Mouse (Mus musculus) midbrain, embryonic 11.5 days (tissue): Measurements from ENCODE around the gene Sorbs1. TPM values are rescaled to one million over a fixed set of nuclear protein-coding genes. Genes with fewer than 3 reads are reported as not detected.

Source experiments
- ATAC-seq: fragments of 200-750 bp; cut with Nextera tagmentation; 2 replicates; pipeline ENCODE4 v1.8.0; 2017; ENCODE audit warnings: moderate TSS enrichment, moderate library complexity; ENCODE audit not compliant: low FRiP score
- DNase-seq: peaks from one replicate; pipeline ENCODE4 v3.0.0; 2015; ENCODE audit warnings: low spot score; ENCODE audit errors: missing footprints
- H3K27ac ChIP-seq: fragments of 300-500 bp; sonication (generic); 2 replicates; pipeline ENCODE4 v1.5.1; 2014; ENCODE audit warnings: low read depth, low read length
- H3K27me3 ChIP-seq: fragments of 300-500 bp; sonication (generic); 2 replicates; pipeline ENCODE4 v1.6.1; 2014; ENCODE audit warnings: mild to moderate bottlenecking, low read length, moderate library complexity, mixed read lengths; ENCODE audit not compliant: control insufficient read depth, insufficient read depth
- H3K36me3 ChIP-seq: fragments of 300-500 bp; sonication (generic); 2 replicates; pipeline ENCODE4 v1.6.1; 2014; ENCODE audit warnings: mild to moderate bottlenecking, low read length, moderate library complexity, mixed read lengths; ENCODE audit not compliant: control insufficient read depth, insufficient read depth
- H3K4me1 ChIP-seq: fragments of 300-500 bp; sonication (generic); 2 replicates; pipeline ENCODE4 v1.6.1; 2014; ENCODE audit warnings: low read length; ENCODE audit not compliant: control insufficient read depth, insufficient read depth
- H3K4me2 ChIP-seq: fragments of 300-500 bp; sonication (generic); 2 replicates; pipeline ENCODE4 v1.6.1; 2014; ENCODE audit warnings: mild to moderate bottlenecking, moderate library complexity
- H3K4me3 ChIP-seq: fragments of 300-500 bp; sonication (generic); 2 replicates; pipeline ENCODE4 v1.5.1; 2014; ENCODE audit warnings: low read depth, low read length
- H3K9ac ChIP-seq: fragments of 300-500 bp; sonication (generic); 2 replicates; pipeline ENCODE4 v1.6.1; 2014; ENCODE audit warnings: low read length
- H3K9me3 ChIP-seq: fragments of 300-500 bp; sonication (generic); 2 replicates; pipeline ENCODE4 v1.6.1; 2016; ENCODE audit warnings: low read length; ENCODE audit not compliant: control insufficient read depth
- WGBS: fragments of 180-500 bp; shearing (Covaris S2); extraction: QIAGEN DNeasy Blood & Tissue Kit; methylation state at CpG from one replicate; pipeline ENCODE4 v1.1.7; 2014; 5-methylcytosine and 5-hydroxymethylcytosine counted together
- polyA plus RNA-seq: library from polyadenylated mRNA; unstranded; fragments of >200 nt; fragmentation: Nextera tagmentation; extraction: Ambion mirVana; gene quantifications from 2 replicates; pipeline ENCODE4 v1.2.1, GENCODE M21; 2014

The Sorbs1 gene
- polyA plus RNA-seq, 1 experiment from 2014 or later, result 61.0 TPM

- Histone ChIP-seq H3K36me3 (no peaks in the 10 kb centered on the region), H3K4me3 (no peak overlapping the region), H3K27ac (no peak overlapping the region), H3K4me1 (no peaks in the 10 kb centered on the region), H3K9me3 (no peaks in the 10 kb centered on the region), H3K9ac (no peak overlapping the region), H3K27me3 (no peaks in the 10 kb centered on the region), H3K4me2 (no peak overlapping the region)
- WGBS, result 87% methylated on average over 2 of the region's 2 CpGs
- no peak for DNase-seq
- no peak for ATAC-seq
Measured at GRCm38 (mm10) chr19:40407186-40407585, 106.4 kb downstream of the Sorbs1 start.

DNA sequence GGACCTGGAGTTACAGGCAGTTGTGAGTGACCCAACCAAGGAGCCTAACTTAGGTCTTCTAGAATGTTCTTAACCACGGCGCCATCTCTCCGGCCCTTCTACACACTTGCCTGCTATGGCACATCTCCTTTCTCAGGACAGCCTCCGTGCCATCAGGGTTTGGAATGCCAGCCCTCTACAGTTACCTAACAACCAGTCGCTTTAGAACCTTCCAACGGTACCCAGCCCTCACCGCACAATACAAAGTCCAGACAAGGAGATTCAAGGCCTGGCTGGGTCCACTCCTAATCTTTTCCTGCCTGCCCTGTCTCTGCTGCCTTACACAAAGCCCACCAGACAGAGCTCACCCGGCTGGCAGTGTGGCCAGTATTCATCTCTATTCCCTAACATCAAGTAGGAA is 106.9 kb downstream of the Sorbs1 start:
- ATAC-seq (no peak), DNase-seq (no peak)
- Histone ChIP-seq H3K9ac (no peak overlapping the region), H3K36me3 (no peaks in the 10 kb centered on the region), H3K27me3 (no peaks in the 10 kb centered on the region), H3K4me1 (no peaks in the 10 kb centered on the region), H3K4me3 (no peak overlapping the region), H3K4me2 (no peak overlapping the region), H3K27ac (no peak overlapping the region), H3K9me3 (no peaks in the 10 kb centered on the region)
- WGBS, result 94% methylated on average over 8 of the region's 8 CpGs

- H3K9me3 ChIP-seq, result no peaks in the 10 kb centered on the region
- no peak overlapping the region for H3K9ac ChIP-seq
- H3K27ac ChIP-seq, result no peak overlapping the region
- no peaks in the 10 kb centered on the region for H3K27me3 ChIP-seq
- no peak overlapping the region for H3K4me3 ChIP-seq
- ATAC-seq (no peak), DNase-seq (no peak)
- 78% methylated on average over 11 of the region's 11 CpGs for WGBS
- H3K36me3 ChIP-seq, result no peaks in the 10 kb centered on the region
- H3K4me1 ChIP-seq, result no peaks in the 10 kb centered on the region
- H3K4me2 ChIP-seq, result no peak overlapping the region
Measured at GRCm38 (mm10) chr19:40405808-40406207, 107.8 kb downstream of the Sorbs1 start.

DNA sequence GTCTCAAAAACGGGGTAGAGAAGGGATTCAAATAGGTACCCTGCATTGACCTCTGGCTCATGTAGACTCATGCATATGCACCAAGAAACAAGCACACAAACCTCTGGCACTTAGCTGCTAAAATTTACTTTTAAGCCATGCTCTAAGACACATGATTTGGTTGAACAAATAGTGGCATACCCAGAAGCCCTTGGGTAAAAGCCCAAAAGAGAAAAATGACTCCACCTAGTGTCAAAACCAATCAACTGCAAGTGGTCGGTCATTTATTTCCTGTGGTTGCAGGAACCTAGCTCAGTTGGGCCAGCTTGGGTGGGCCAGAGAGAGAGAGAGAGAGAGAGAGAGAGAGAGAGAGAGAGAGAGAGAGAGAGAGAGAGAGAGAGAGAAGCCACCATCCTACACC is 109.0 kb downstream of the Sorbs1 start:
- WGBS, result 84% methylated on average over 2 of the region's 2 CpGs
- H3K27ac ChIP-seq, result no peak overlapping the region
- H3K4me1 ChIP-seq, result no peaks in the 10 kb centered on the region
- H3K9ac ChIP-seq, result no peak overlapping the region
- no peaks in the 10 kb centered on the region for H3K36me3 ChIP-seq
- ATAC-seq (no peak), DNase-seq (no peak)
- no peak overlapping the region for H3K4me2 ChIP-seq
- no peaks in the 10 kb centered on the region for H3K27me3 ChIP-seq
- no peak overlapping the region for H3K4me3 ChIP-seq
- no peaks in the 10 kb centered on the region for H3K9me3 ChIP-seq

DNA sequence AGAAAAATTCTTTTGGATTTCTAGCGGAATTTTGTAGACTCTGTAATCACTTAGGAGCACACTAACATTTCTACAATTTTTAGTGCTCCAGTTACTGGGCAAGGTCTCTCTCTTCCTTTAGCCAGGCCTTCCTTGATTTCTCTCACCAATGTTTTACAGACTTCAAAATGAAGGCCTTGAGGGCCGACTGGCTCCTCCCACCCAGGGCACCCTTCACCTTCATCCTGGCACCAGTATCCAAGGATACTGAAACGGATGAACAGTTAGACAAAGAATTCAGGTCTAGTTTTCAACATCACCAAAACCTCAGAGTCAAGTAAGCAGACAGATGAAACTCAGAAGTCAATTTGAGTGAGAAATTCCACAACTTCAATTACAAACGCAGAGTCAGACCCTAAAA is 109.6 kb downstream of the Sorbs1 start:
- Histone ChIP-seq H3K27ac (no peak overlapping the region), H3K27me3 (no peaks in the 10 kb centered on the region), H3K4me3 (no peak overlapping the region), H3K4me1 (no peaks in the 10 kb centered on the region), H3K9me3 (no peaks in the 10 kb centered on the region), H3K36me3 (no peaks in the 10 kb centered on the region), H3K4me2 (no peak overlapping the region), H3K9ac (no peak overlapping the region)
- ATAC-seq, result no peak
- DNase-seq, result no peak
- 89% methylated on average over 4 of the region's 4 CpGs for WGBS

DNA sequence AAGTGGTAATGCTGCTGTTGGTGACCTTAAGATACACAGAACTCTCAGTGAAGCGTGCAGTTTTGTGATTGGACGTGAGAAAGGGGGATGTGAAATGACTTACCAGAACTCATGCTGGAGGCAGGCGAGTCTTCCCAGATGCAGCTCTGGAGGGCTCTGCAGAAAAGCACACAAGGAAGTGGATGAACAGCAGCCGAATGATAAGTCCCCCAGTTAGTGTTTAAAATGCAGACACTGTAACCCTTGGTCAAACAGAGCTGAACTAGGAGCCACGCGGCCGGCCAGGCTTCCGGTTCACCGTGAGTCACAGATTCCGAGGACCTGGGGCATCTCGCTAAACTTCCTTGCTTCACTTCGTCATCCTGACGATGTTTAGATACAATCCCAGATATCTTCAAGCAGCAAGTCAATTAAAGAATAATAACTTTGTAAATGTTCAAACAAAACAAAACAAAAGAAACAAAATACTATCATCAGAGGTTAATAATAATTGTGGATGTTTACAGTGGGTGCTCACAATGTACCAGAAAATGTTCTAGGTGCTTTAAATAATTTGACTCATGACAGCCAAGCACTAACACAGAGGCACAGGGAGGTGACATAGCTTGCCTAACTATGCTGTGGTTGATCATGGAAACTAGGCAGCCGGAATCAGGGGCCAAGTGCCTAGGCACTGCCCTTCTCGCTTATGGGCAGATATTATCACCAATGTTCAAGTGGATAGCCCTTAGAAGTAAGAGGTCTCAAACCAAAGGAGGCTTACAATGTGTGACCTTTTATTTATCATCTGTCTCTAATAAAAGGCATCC is 111.2 kb downstream of the Sorbs1 start:
- no peaks in the 10 kb centered on the region for H3K4me1 ChIP-seq
- H3K27me3 ChIP-seq, result no peaks in the 10 kb centered on the region
- H3K9me3 ChIP-seq, result no peaks in the 10 kb centered on the region
- no peak overlapping the region for H3K27ac ChIP-seq
- no peak for ATAC-seq
- no peak overlapping the region for H3K4me3 ChIP-seq
- no peak for DNase-seq
- no peaks in the 10 kb centered on the region for H3K36me3 ChIP-seq
- H3K9ac ChIP-seq, result no peak overlapping the region
- H3K4me2 ChIP-seq, result no peak overlapping the region
- WGBS, result 91% methylated on average over 15 of the region's 15 CpGs

GRCm38 (mm10) chr19:40401213-40401612 is 112.4 kb downstream of the Sorbs1 start:
- no peak for ATAC-seq
- H3K4me1 ChIP-seq, result no peaks in the 10 kb centered on the region
- no peak overlapping the region for H3K4me2 ChIP-seq
- no peaks in the 10 kb centered on the region for H3K9me3 ChIP-seq
- 91% methylated on average over 7 of the region's 7 CpGs for WGBS
- H3K4me3 ChIP-seq, result no peak overlapping the region
- no peak for DNase-seq
- H3K27me3 ChIP-seq, result no peaks in the 10 kb centered on the region
- H3K27ac ChIP-seq, result no peak overlapping the region
- H3K9ac ChIP-seq, result no peak overlapping the region
- H3K36me3 ChIP-seq, result no peaks in the 10 kb centered on the region

DNA sequence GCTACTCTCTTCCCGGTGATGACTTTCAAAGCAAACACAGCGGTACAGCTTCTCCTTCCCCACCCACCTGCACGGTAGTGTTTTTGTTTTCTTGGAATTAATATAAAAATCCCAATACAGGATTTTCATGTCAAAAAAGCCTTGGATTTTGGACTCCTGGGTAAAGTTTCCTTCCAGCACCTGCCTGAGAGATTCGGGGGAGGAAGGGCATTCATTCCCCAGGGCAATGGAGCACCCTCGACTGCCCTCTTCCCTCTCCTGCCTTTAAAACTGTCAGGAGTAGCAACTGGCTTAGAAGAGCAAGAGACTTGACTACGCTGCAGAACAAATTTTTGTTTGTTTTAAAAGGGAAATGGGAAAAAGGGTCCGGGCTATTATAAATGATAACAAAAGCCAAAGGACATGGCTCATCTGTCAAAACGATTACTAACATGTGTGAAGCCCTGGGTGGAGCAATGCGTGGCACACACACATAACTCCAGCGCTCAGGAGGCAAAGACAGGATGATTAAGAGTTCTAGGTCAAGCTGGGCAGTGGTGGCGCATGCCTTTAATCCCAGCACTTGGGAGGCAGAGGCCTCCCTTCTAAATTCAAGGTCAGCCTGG is 113.1 kb downstream of the Sorbs1 start:
- H3K4me2 ChIP-seq, result no peak overlapping the region
- DNase-seq (no peak), ATAC-seq (no peak)
- no peaks in the 10 kb centered on the region for H3K9me3 ChIP-seq
- no peaks in the 10 kb centered on the region for H3K36me3 ChIP-seq
- 78% methylated on average over 11 of the region's 11 CpGs for WGBS
- H3K9ac ChIP-seq, result no peak overlapping the region
- H3K4me3 ChIP-seq, result no peak overlapping the region
- H3K27me3 ChIP-seq, result no peaks in the 10 kb centered on the region
- no peak overlapping the region for H3K27ac ChIP-seq
- H3K4me1 ChIP-seq, result no peaks in the 10 kb centered on the region; the same call in 1 of the 2 replicates

GRCm38 (mm10) chr19:40395757-40396661 is 117.6 kb downstream of the Sorbs1 start:
- H3K27me3 ChIP-seq, result no peaks in the 10 kb centered on the region
- H3K9me3 ChIP-seq, result no peaks in the 10 kb centered on the region
- 74% methylated on average over 14 of the region's 14 CpGs for WGBS
- H3K27ac ChIP-seq, result peak overlapping the region; percentile 14; the same call in 1 of the 2 replicates
- no peak overlapping the region for H3K9ac ChIP-seq
- peaks cover 2% of the 10 kb centered on the region; the same call in 1 of the 2 replicates for H3K4me1 ChIP-seq
- ATAC-seq (no peak), DNase-seq (no peak)
- H3K4me3 ChIP-seq, result no peak overlapping the region
- no peak overlapping the region for H3K4me2 ChIP-seq
- H3K36me3 ChIP-seq, result no peaks in the 10 kb centered on the region
